Mouse (Mus musculus) C2C12 (cell line): ENCODE measurements around the gene Eef1akmt2.

Experiments
- CTCF ChIP-seq: IDR thresholded peaks from one replicate; pipeline ENCODE4 v1.5.1; 2011; ENCODE audit not compliant: control insufficient read depth, insufficient read depth, insufficient read length
- MYOG ChIP-seq: IDR thresholded peaks from one replicate; pipeline ENCODE4 v1.6.1; 2011; ENCODE audit not compliant: control insufficient read depth, insufficient read length; ENCODE audit errors: extremely low read depth
- USF1 ChIP-seq: IDR thresholded peaks from one replicate; pipeline ENCODE4 v1.6.1; 2011; ENCODE audit warnings: low read depth, mild to moderate bottlenecking, control low read depth, moderate library complexity

DNA sequence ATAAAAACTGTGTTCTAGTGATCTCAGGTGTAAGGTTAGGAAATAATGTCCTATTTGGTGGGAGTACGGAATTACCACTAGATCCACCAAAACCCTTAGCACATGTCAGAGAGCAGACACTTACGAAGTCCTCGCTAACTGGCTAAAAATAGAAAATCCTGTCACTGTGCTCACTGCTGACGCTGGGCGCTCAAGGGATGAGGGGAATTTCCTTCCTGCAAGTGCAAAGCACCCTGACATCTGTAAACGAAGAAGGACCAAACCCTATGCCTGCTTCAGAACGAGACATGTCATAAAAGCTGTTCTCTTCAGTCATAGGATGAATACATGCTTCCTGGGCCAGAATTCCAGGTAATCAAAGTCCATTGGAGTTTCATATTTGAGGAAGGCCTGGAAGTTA is 66.5 kb downstream of the Eef1akmt2 start:
- TF ChIP-seq MYOG (no peak), CTCF (no peak), USF1 (no peak)
